Mouse (Mus musculus): ENCODE results near the gene Pla1a. TPM values are rescaled to one million over a fixed set of nuclear protein-coding genes. Genes with fewer than 3 reads are reported as not detected.

The Pla1a gene
- total and polyA plus RNA-seq, 2 experiments: 55.2 to 82.1 TPM

- Histone ChIP-seq H3K36me3 (ENCODE audit: control insufficient read depth, insufficient read depth, low read length) (no peaks in the 10 kb centered on the region), H3K79me2 (ENCODE audit: control insufficient read depth, insufficient read depth, low read length) (no peaks in the 10 kb centered on the region), H3K4me1 (ENCODE audit: control insufficient read depth, insufficient read depth, low read length) (no peaks in the 10 kb centered on the region), H3K27me3 (ENCODE audit: control insufficient read depth, insufficient read depth, low read length) (no peaks in the 10 kb centered on the region), H3K4me3 (ENCODE audit: insufficient read depth, low read depth, low read length) (no peak overlapping the region), H3K9ac (ENCODE audit: low read depth, low read length) (no peak overlapping the region), H3K27ac (replicated peaks; ENCODE audit: insufficient read depth, low read depth, low read length) (no peak overlapping the region)
- 92% methylated on average over 10 of the region's 10 CpGs for whole genome bisulfite sequencing
- DNase-seq (ENCODE audit: extremely low read depth, low read depth, low spot score): no peak
- no peak for TF ChIP-seq POLR2A (IDR thresholded peaks at IDR 0.05; ENCODE audit: extremely low read depth, insufficient read depth, low read length)
- no peak for TF ChIP-seq CTCF (IDR thresholded peaks at IDR 0.05; ENCODE audit: low read depth, low read length)
These were observed 67.6 kb downstream of the Pla1a start for GRCm38 (mm10) chr16:38365390-38365789.

- DNase-seq (ENCODE audit: extremely low read depth, low read depth, low spot score): no peak
- H3K4me3 ChIP-seq (ENCODE audit: insufficient read depth, low read depth, low read length): no peak overlapping the region
These were observed 69.3 kb downstream of the Pla1a start for GRCm38 (mm10) chr16:38363657-38364056.

DNA sequence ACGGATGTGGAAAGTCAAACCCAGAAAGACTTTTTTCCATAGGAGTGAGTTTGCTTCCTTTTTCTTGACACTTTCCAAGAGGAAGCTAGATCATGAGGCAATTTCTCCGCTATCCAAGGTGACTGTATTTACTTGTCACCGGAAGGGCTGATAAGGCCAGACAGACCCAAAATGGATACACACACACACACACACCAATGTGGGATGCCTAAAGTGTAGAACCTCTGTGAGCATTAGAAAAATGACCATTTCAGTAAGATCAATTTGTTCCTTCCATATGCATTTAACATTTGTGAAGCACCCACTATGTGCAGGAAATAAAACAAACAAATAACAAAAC lies 69.7 kb downstream of the Pla1a start:
- WGBS: 58% methylated on average over 3 of the region's 3 CpGs
- DNase-seq (ENCODE audit: extremely low read depth, low read depth, low spot score): no peak
- TF ChIP-seq POLR2A (IDR thresholded peaks at IDR 0.05; ENCODE audit: extremely low read depth, insufficient read depth, low read length) (no peak), CTCF (IDR thresholded peaks at IDR 0.05; ENCODE audit: low read depth, low read length) (no peak)
- Histone ChIP-seq H3K4me3 (ENCODE audit: insufficient read depth, low read depth, low read length) (no peak overlapping the region), H3K27me3 (ENCODE audit: control insufficient read depth, insufficient read depth, low read length) (no peaks in the 10 kb centered on the region), H3K9ac (ENCODE audit: low read depth, low read length) (no peak overlapping the region), H3K79me2 (ENCODE audit: control insufficient read depth, insufficient read depth, low read length) (no peaks in the 10 kb centered on the region), H3K4me1 (ENCODE audit: control insufficient read depth, insufficient read depth, low read length) (no peaks in the 10 kb centered on the region), H3K36me3 (ENCODE audit: control insufficient read depth, insufficient read depth, low read length) (no peaks in the 10 kb centered on the region), H3K27ac (replicated peaks; ENCODE audit: insufficient read depth, low read depth, low read length) (no peak overlapping the region)

More at GRCm38 (mm10) chr16:38363657-38364056, 69.3 kb downstream of the Pla1a start:
- no peaks in the 10 kb centered on the region for H3K36me3 ChIP-seq (ENCODE audit: control insufficient read depth, insufficient read depth, low read length)
- no peak overlapping the region for H3K27ac ChIP-seq (replicated peaks; ENCODE audit: insufficient read depth, low read depth, low read length)
- no peak for TF ChIP-seq CTCF (IDR thresholded peaks at IDR 0.05; ENCODE audit: low read depth, low read length)
- no peak for TF ChIP-seq POLR2A (IDR thresholded peaks at IDR 0.05; ENCODE audit: extremely low read depth, insufficient read depth, low read length)
- no peaks in the 10 kb centered on the region for H3K27me3 ChIP-seq (ENCODE audit: control insufficient read depth, insufficient read depth, low read length)
- no peaks in the 10 kb centered on the region for H3K4me1 ChIP-seq (ENCODE audit: control insufficient read depth, insufficient read depth, low read length)
- H3K9ac ChIP-seq (ENCODE audit: low read depth, low read length): no peak overlapping the region
- 71% methylated on average over 7 of the region's 7 CpGs for WGBS
- no peaks in the 10 kb centered on the region for H3K79me2 ChIP-seq (ENCODE audit: control insufficient read depth, insufficient read depth, low read length)

GRCm38 (mm10) chr16:38362493-38363255 lies 70.3 kb downstream of the Pla1a start:
- 74% methylated on average over 20 of the region's 20 CpGs for WGBS
- Histone ChIP-seq H3K36me3 (ENCODE audit: control insufficient read depth, insufficient read depth, low read length) (no peaks in the 10 kb centered on the region), H3K79me2 (ENCODE audit: control insufficient read depth, insufficient read depth, low read length) (no peaks in the 10 kb centered on the region), H3K27ac (replicated peaks; ENCODE audit: insufficient read depth, low read depth, low read length) (no peak overlapping the region), H3K4me3 (ENCODE audit: insufficient read depth, low read depth, low read length) (no peak overlapping the region), H3K4me1 (ENCODE audit: control insufficient read depth, insufficient read depth, low read length) (no peaks in the 10 kb centered on the region), H3K9ac (ENCODE audit: low read depth, low read length) (no peak overlapping the region), H3K27me3 (ENCODE audit: control insufficient read depth, insufficient read depth, low read length) (no peaks in the 10 kb centered on the region)
- TF ChIP-seq CTCF (IDR thresholded peaks at IDR 0.05; ENCODE audit: low read depth, low read length) (no peak), POLR2A (IDR thresholded peaks at IDR 0.05; ENCODE audit: extremely low read depth, insufficient read depth, low read length) (no peak)
- DNase-seq (ENCODE audit: extremely low read depth, low read depth, low spot score): no peak

DNA sequence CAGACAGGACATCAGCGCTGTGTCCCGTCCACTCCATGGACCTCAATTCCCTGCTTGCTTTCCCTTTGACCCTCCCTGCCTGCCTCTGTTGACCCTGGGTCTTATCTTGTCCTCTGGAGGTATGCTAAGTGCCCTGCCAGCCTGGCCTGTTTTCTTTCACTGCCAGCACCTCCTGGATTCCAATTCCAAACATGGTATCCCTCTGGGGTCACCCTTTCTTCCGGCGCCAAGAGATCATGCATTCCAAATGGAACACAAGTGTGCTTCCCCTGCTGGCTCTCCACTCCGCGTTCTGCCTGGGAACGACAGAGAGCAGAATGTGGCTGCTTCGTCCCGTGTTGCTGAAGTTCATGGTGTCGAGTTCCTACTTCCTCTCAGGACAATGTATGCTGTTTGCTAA lies 71.0 kb downstream of the Pla1a start, which contains the start of gene Popdc2:
TSS of gene Popdc2 (plus strand) at position 277 of the 400 bp plus-strand sequence.
- no peaks in the 10 kb centered on the region for H3K4me1 ChIP-seq (ENCODE audit: control insufficient read depth, insufficient read depth, low read length)
- no peaks in the 10 kb centered on the region for H3K36me3 ChIP-seq (ENCODE audit: control insufficient read depth, insufficient read depth, low read length)
- no peak within 1 kb of the TSS for H3K4me3 ChIP-seq (ENCODE audit: insufficient read depth, low read depth, low read length)
- 29% methylated on average over 10 of the region's 10 CpGs for WGBS
- no peaks in the 10 kb centered on the region for H3K27me3 ChIP-seq (ENCODE audit: control insufficient read depth, insufficient read depth, low read length)
- no peak within 1 kb of the TSS for H3K27ac ChIP-seq (replicated peaks; ENCODE audit: insufficient read depth, low read depth, low read length)
- DNase-seq (ENCODE audit: extremely low read depth, low read depth, low spot score): no peak
- TF ChIP-seq POLR2A (IDR thresholded peaks at IDR 0.05; ENCODE audit: extremely low read depth, insufficient read depth, low read length) (no peak), CTCF (IDR thresholded peaks at IDR 0.05; ENCODE audit: low read depth, low read length) (no peak)
- no peak within 1 kb of the TSS for H3K9ac ChIP-seq (ENCODE audit: low read depth, low read length)
- no peaks in the 10 kb centered on the region for H3K79me2 ChIP-seq (ENCODE audit: control insufficient read depth, insufficient read depth, low read length)

GRCm38 (mm10) chr16:38360317-38360716 lies 72.6 kb downstream of the Pla1a start:
- Histone ChIP-seq H3K36me3 (ENCODE audit: control insufficient read depth, insufficient read depth, low read length) (0 out of 2 replicates have a peak, but pooled peaks cover 2% of the 10 kb centered on the region), H3K27ac (replicated peaks; ENCODE audit: insufficient read depth, low read depth, low read length) (no peak overlapping the region), H3K79me2 (ENCODE audit: control insufficient read depth, insufficient read depth, low read length) (no peaks in the 10 kb centered on the region), H3K4me1 (ENCODE audit: control insufficient read depth, insufficient read depth, low read length) (no peaks in the 10 kb centered on the region), H3K27me3 (ENCODE audit: control insufficient read depth, insufficient read depth, low read length) (no peaks in the 10 kb centered on the region), H3K4me3 (ENCODE audit: insufficient read depth, low read depth, low read length) (no peak overlapping the region), H3K9ac (ENCODE audit: low read depth, low read length) (no peak overlapping the region)
- no peak for DNase-seq (ENCODE audit: extremely low read depth, low read depth, low spot score)
- WGBS: 62% methylated on average over 2 of the region's 2 CpGs
- TF ChIP-seq POLR2A (IDR thresholded peaks at IDR 0.05; ENCODE audit: extremely low read depth, insufficient read depth, low read length): no peak
- no peak for TF ChIP-seq CTCF (IDR thresholded peaks at IDR 0.05; ENCODE audit: low read depth, low read length)

Data from liver, adult 2 months (tissue).